Mouse (Mus musculus) left cerebral cortex, postnatal 14 days (tissue): ENCODE results near the gene Shisa6. TPM values are rescaled to one million over a fixed set of nuclear protein-coding genes. Genes with fewer than 3 reads are reported as not detected.

ENCODE experiments used
- DNase-seq, 2 experiments: peaks; one replicate each; pipeline ENCODE4 v3.0.0; 2021 to 2022; ENCODE audit warnings: low spot score in 2 of 2, mixed read lengths in 1 of 2
- intact Hi-C: fragments of 180-260 bp; cut with DNase I; formaldehyde crosslinking; loops from one replicate; pipeline ENCODE4 v1.15.1; 2025
- total RNA-seq, 2 experiments: library from RNA; stranded (reverse); gene quantifications; 2 replicates each; pipeline ENCODE4 v1.2.3; 2021

Shisa6 gene
- total RNA-seq, 2 experiments from 2014 or later: 27.7 to 30.0 TPM

- DNase-seq: peak; percentile 10 to 29
- intact Hi-C loops: no loop called here
Measured at GRCm38 (mm10) chr11:66273904-66274706, 251.7 kb downstream of the Shisa6 start.

GRCm38 (mm10) chr11:66267029-66267428 is 258.7 kb downstream of the Shisa6 start:
- no peak for DNase-seq
- intact Hi-C loops: no loop called here

- DNase-seq: no peak
- intact Hi-C loops: no loop called here
Measured at GRCm38 (mm10) chr11:66265336-66265990, 260.3 kb downstream of the Shisa6 start.

- intact Hi-C loops: no loop called here
Measured at GRCm38 (mm10) chr11:66260205-66260604, 265.6 kb downstream of the Shisa6 start.

GRCm38 (mm10) chr11:66258851-66259250 is 266.9 kb downstream of the Shisa6 start:
- intact Hi-C loops: no loop called here
- DNase-seq: no peak

More at GRCm38 (mm10) chr11:66260205-66260604, 265.6 kb downstream of the Shisa6 start:
- no peak for DNase-seq

GRCm38 (mm10) chr11:66247115-66247514 is 278.6 kb downstream of the Shisa6 start:
- intact Hi-C loops: no loop called here
- DNase-seq: peak; percentile 5 to 55

GRCm38 (mm10) chr11:66236557-66236956 is 289.2 kb downstream of the Shisa6 start:
- intact Hi-C loops: no loop called here
- DNase-seq: no peak

GRCm38 (mm10) chr11:66232891-66233290 is 292.9 kb downstream of the Shisa6 start:
- intact Hi-C loops: no loop called here
- DNase-seq: no peak

- intact Hi-C loops: no loop called here
- DNase-seq: peak; percentile 36 to 70
Measured at GRCm38 (mm10) chr11:66222133-66222532, 303.6 kb downstream of the Shisa6 start.

GRCm38 (mm10) chr11:66218469-66218868 is 307.3 kb downstream of the Shisa6 start:
- intact Hi-C loops: no loop called here
- peak; percentile 59 to 81 for DNase-seq

- intact Hi-C loops: no loop called here
- peak; percentile 31 to 60 for DNase-seq
Measured at GRCm38 (mm10) chr11:66188627-66189287, 337.0 kb downstream of the Shisa6 start.

- intact Hi-C loops: no loop called here
Measured at GRCm38 (mm10) chr11:66188146-66188545, 337.6 kb downstream of the Shisa6 start.

GRCm38 (mm10) chr11:66177781-66178180 is 348.0 kb downstream of the Shisa6 start:
- DNase-seq: no peak
- intact Hi-C loops: no loop called here

More at GRCm38 (mm10) chr11:66188146-66188545, 337.6 kb downstream of the Shisa6 start:
- no peak for DNase-seq

GRCm38 (mm10) chr11:66167801-66168651 is 357.7 kb downstream of the Shisa6 start, which contains the start of gene Dnah9:
Gene Dnah9, minus strand, starts transcription at chr11:66168551.
- intact Hi-C loops: no loop called here
- DNase-seq: peak; percentile 88 to 93

- DNase-seq: no peak
- intact Hi-C loops: no loop called here
Measured at GRCm38 (mm10) chr11:66164022-66164421, 361.7 kb downstream of the Shisa6 start.
